Mouse (Mus musculus) urinary bladder, adult 2 months (tissue): ENCODE data around the gene Smim12. TPM values are rescaled to one million over a fixed set of nuclear protein-coding genes. Genes with fewer than 3 reads are reported as not detected.
A peak's percentile ranks its signal among the peaks of the same experiment; 100 is the strongest.

Source experiments
- DNase-seq: peaks from one replicate; pipeline ENCODE4 v3.0.0; 2022; ENCODE audit warnings: low spot score
- polyA plus RNA-seq: library from polyadenylated mRNA; depleted of rRNA; stranded (reverse); fragments of >200 nt; gene quantifications from 2 replicates; pipeline ENCODE4 v1.2.3, GENCODE M21; 2012

Smim12 gene
- polyA plus RNA-seq, 1 experiment, result 54.0 TPM

DNA sequence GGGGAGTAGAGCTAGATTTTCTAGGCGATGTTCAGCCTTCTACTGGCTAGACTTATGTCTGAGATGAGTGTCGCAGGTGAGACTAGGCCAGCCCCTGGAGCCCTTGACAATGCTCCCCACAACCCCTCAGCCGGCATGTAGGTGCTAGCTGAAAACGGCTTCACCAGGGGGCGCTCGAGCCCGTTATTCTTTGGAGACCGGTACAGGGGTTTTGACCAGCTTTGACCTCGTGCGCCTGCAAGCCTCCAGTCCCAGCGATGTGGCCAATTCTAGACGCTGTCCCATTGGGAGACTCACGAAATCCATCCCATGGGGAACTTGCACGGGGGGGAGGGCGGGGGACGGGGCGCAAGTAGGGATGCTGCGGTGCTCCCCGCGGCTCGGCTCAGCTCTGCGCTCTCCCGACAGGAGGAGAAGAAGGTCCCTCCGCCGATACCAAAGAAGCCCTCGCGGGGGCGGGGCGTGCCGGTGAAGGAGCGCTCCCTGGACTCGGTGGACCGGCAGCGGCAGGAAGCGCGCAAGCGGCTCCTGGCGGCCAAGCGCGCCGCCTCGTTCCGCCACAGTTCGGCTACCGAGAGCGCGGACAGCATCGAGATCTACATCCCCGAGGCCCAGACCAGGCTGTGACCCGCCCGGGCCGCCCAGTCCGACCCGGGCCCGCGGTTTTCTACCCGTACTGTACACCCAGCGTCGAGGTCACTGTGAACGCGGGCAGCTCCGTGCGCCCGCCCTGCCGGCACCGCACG is 7.7 kb upstream of the Smim12 start:
- DNase-seq, result peak; percentile 72

DNA sequence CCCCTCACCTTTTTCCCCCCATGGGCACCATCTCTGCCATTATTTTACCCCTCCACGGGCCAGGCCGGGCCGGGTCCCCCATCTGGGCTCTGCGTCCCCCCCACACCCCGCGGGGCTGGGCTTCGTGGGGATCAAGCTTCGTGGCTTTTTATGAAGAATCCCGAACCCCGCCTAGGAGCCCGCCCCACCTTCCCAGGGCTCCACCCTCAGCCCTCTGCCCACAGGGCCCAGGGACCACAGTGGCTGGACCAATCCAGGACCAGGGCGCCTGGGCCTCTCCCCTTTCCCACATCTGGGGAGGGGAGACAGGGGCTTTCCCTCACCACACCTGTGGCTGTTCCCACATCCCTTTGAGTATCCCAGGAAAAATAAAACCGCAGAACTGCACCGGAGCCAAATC is 7.0 kb upstream of the Smim12 start:
- DNase-seq, result no peak

DNA sequence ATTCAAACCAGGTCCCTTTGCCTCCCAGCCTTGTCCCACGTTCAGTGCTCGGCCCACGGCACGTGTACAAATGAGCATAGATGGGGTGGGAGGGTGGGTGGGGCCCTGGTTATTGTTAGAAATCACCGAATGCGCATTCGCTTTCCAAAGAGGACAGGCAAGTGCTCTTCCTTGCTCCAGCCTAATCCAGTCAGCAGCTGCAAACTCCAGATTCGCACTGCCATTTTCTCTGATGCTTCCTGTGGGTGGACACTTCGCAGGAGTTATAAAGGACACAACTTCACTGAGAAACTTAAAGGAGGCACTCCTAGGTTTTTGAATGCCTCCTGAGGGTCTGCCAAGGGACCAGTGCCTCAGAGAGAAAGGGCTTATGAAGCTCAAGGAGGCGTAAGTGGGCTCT is 6.3 kb upstream of the Smim12 start:
- DNase-seq, result no peak

DNA sequence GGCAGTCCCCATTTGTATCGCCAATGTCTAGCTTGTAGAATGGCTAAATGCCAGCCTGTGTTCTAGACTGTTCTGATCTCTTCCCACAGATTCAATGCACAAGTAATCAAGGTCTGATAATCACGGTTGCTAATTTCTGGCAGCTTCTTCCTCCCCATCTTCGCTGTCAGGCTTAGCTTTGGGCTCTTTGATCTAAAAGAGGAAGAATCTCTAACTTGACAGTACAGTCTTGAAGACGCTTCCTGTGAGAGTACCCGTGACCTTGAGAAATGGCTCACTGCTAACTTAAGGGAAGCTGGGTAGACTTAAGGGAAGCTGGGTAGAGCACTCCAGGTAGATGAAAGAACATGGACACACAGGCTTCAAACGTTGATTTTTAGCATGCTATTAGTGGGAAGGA is 888 bp upstream of the Smim12 start:
- no peak for DNase-seq

DNA sequence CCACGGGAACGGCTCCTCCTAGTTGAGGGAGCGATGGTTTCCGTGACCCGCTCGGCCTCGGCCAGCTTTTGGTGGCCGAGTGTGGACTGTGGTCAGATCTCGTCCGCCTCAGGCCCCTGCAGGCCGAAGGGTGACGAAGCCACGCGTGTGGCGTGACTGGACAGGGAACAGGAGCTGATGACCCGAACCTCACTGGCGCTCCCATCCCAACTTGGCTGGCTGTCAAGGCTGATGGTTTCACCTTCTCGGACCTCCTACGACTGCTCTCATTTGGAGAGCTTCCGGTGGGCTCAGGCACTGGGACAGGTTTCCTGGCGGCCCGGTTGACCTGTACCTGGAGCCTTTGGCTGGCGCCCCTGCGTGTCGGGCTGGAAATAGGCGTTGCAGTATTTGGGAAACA is 369 bp downstream of the Smim12 start:
- DNase-seq, result no peak

DNA sequence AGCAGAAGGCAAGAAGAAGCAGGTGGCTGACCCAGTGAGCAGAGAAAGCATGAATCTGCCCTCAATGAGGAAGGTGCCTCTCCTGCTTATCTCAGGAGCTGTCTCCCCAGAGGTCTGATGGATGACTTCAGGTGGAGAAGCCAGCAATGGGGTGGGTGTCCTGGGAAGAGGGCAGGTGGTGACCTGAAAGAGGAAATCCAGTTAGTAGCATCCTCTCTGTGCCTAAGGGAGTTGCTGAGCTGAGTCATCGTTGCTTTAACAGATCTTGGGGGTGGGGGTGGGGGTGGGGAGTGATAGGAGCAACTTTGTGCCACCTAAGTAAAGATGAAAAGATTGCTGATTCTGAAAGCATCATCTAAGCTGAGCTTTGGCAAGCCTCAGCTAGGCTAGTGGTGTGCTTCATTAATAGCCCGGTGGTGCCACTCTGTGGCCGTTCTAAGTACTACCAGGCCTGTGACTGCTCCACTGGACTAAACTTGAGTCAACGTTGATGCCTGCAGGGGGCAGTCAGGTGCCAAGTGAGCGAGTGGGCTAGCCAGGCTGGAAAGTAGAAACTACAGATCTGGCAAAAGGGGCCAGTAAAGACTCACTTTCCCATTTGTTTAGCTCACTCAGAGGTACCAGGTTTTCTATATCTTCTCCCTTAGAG is 6.2 kb downstream of the Smim12 start:
- peak; percentile 70 for DNase-seq

DNA sequence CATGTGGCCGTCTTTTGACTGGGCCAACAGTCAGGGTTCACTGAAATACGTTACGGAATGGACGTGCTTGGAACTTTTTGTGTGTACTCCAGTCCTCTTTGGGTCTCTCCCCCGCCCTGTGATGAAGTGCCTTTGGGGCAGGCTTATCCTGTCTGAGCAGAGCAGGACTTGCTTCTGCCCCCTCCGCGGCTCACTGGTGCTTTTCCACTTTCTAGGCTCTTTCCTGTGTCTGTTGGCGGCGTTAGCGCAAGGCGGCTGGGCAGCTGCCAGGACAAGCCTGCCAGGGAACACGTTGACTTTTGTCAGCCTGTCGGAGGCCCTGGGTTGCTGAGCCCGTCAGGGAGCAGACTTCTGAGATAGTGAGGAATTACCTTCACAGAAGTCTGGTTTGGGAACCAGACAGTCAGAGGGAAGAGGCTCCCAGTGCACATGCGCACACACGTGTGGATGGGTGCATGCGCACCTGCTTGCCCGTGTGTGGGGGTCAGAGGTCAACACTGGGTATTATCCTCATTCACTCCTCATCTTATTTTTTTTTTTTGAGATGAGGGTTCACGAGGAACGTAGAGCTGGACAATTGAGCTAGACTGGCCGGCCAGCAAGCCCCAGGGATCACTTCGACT is 8.5 kb downstream of the Smim12 start:
- DNase-seq, result peak; percentile 50

DNA sequence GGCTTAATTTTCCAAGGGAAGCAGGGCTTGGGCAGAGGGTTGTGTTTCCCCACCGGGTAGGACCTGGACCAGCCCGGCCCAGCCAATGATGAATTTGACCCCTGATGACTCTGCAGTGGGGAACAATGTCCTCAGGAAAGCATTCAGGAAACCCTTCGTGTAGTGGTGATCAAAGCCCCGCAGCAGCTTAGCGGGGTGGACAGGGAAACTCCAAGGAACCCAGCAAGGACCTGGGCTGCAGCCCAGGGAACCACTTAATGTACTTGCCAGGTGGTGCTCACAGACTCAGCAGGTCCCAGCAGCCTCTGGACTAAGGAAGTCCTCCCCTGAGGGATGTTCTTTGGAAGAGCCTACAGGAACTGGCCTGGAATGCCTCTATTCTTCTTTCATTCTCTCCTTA is 13.2 kb downstream of the Smim12 start:
- no peak for DNase-seq

DNA sequence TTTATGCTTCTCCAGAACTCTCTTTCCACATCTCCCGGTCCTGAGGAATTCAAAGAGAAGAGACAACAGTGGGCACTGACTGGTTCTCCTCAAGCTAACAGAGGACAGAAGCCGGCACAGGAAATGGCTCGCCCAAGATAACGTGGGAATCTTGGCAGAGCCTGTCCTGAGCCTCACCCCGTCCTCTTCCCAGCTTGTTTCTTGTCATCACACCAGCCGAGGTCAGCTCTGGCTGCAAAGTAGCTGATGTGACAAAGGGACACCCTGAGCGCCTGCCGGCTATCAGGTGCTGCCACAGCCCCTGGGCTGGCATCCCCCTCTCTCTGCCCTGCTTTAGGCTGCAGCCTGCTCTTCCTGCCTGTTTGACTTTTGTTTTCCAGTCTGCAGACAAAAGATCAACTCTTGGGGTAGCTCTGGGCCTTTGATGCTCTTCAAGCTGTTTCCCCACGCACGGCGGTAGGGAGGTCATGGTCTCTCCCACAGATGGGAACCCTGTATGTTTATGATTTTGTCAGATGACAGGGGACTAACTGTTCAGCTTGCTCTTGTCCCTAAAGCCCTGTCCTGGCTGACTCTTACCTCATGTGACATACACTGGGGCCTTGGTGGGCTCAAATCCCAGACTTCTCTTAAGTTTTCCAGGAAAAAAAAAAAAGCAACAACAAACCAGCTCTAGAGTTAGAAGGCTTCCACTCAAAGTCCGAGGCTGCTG is 14.8 kb downstream of the Smim12 start:
- DNase-seq, result no peak

DNA sequence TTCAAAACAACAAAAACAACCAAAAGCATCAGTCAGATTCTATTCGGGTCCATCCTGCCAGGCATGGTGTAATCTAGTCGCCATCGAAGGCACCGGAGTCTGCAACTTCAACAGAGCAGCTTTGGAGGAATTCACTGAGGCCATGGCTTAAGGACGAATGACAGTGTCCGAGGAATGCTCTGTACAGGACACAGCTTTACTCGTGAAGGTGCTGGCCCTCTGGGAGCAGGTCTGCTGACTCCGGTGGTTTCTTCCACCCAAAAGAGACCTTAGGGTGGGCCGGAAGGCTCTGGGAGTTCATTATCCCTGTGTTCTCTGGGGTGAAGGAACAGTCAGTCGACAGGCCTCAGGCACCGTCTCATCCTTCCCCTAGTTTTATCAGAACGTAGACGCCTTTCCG is 18.0 kb downstream of the Smim12 start:
- no peak for DNase-seq

DNA sequence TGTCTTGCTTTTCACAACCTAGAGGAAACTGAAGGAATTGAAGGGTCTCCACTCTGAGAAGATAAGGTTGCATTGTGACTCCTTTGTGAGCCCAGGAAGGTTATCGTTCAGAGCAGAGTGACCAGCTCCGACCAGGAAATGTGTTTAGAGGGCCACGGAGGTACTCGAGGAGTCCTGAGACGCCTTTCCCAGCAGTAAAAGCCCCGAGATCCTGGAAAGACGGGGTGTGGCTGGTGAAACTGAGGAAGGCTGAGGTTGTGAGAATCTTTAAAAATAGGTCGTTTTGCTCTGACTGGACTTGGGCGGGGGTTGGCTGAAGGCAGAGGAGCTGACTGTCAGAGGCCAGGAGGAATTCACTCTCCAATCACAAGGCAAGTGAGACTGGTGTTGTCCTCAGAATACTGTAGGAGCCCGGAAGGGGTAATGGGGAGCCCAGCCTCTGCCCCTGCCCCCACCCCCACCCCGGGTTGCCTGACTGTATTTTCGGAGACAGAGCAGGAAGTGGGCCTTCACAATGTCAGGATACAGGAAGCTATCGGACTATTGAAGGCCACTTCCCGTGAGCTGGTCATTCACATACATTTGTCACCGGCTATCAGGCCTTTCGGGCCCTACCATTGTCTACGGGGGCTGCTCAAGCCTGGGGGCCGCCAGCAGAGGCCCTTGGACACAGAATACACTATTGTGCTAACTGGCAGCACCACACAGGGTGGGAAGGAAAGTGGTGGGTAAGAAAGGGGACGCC is 20.0 kb downstream of the Smim12 start:
- no peak for DNase-seq

DNA sequence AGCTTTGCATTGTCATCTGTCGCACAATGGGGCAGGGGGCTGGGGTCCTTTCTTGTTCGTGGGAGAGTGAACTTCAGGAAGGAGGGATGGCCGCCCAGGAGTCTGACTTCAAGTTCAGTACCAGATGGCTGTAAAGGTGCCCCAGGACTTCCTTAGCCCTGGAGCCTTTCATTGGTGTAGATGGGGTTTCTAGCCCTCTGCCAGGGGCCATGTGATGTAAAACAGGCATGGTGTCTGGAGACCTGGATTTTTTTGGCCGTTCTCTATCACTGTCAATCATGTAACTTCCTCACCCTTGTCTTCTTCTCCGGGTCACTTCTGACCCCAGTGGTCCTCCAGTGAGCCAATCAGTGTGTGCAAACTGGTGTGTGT is 20.6 kb downstream of the Smim12 start:
- no peak for DNase-seq

DNA sequence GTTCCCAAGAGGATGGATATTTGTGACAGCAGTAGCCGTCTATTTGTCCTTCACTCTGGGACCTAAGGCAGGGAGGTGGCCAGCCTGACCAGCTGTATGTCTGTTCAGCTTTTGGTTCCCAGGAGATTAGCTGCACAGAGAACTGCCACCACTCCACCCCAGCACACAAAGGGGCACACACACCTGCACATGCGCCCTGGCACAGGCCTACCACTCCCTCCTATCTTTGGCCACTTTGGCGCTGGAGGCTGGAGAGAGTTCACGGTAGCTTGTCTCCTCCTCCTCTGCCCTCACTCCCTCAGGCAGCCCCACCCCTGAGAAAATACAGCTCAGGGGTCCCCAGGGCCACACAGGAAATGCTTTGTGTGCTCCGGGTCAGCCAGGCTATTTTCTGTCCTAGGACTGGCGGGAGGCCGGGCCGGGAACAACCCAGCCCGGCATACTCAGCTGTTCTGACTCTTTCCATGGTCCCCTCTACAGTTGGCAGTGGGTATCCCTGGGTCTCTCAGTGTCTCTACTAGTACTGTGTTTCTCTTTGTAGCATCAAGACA is 34.9 kb downstream of the Smim12 start:
- DNase-seq, result no peak

DNA sequence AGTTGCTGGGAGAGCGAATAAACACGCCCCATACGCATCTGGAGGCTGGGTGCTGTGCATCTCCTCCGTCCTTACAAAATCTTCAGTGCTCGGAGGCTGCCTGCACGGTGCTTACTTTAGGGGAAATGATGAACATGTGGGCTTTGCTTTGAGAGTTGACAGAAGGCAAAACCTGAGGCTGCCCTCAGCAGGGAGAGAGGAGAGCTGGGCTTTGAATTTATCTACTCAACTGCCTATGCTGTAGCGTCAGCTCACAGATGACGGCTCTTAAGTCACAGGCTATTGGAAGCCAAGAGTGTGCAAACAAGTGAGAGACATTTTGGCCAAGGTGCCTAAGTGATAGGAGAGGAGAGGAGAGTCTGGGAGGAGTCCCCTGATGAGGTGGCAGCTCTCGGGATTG is 35.7 kb downstream of the Smim12 start:
- DNase-seq, result no peak

DNA sequence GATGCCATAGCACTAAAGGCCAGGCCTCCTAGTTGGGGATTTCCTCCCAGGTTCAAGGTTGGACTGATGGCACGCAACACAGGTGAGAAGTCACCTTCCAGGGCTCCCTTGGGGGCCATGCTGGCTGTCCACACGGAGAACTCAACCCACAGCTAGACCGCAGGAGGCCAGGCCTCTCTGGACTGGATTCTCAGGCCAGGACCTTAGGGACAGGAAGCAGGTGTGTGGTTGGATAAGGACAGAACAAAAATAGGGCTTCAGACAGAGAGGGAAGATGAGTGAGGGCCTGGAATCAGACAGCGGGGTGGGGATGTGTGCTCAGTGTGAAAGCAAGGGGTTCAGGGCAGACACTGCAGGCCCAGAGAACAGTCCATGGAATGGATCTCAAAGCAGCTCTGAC is 43.3 kb downstream of the Smim12 start:
- DNase-seq, result no peak

DNA sequence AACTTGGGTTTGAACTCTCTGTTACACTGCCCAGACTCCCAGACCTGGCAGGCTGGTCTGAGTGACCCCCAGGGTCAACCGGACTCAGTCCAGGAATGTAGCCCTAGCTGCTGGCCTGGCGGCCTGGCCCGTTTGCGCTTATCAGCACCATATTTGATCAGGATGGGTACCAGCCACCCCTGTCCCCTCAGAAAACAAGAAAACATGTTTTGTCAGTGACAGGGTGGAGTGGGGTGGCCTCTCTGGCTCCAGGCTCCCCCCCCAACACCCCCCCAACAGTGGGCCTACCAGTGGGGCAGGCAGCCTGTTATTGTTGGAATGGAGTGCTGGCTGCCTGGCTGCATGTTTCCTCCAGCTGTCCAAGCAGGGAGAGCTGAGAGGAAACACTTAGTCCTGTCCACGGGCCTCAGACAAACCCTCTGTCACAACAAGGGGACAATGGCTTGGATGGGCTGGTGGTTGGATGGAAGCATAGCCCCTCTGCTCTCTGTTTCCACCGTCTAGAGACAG is 45.5 kb downstream of the Smim12 start:
- no peak for DNase-seq

DNA sequence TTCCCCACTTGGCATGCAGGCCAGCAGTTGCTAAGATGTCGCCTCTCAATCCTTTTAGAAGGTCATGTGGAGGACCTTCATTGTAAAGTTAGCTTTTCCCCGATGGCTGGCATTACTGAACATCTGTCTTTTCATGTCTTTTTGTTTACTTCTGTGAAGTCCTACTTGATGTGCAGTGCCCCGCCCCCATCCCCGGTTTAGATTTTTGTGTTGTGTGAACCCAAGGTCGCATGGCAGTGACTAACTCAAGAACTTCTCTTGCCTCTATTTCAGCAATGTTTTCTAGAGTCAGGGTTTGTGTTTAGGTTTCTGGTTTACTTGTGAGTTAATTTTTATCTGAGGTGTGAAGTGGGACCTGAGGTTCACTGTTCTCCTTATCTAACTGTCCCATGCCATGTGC is 49.0 kb downstream of the Smim12 start:
- no peak for DNase-seq
